Mouse (Mus musculus) heart, adult 2 months (tissue): ENCODE results near the gene Cct4.

Source experiments
- CTCF ChIP-seq: fragments of 200-600 bp; IDR thresholded peaks from 2 replicates; pipeline ENCODE4 v1.8.1; 2022; ENCODE audit warnings: antibody characterized with exemption, mild to moderate bottlenecking, moderate library complexity
- EP300 ChIP-seq: fragments of 200-500 bp; IDR thresholded peaks from 2 replicates; pipeline ENCODE4 v1.6.1; 2011; ENCODE audit warnings: low read depth, low read length, control low read depth; ENCODE audit not compliant: insufficient read depth
- POLR2A ChIP-seq: fragments of 200-500 bp; IDR thresholded peaks from 2 replicates; pipeline ENCODE4 v1.6.1; 2011; ENCODE audit warnings: mild to moderate bottlenecking, low read depth, low read length, control low read depth; ENCODE audit not compliant: insufficient read depth

DNA sequence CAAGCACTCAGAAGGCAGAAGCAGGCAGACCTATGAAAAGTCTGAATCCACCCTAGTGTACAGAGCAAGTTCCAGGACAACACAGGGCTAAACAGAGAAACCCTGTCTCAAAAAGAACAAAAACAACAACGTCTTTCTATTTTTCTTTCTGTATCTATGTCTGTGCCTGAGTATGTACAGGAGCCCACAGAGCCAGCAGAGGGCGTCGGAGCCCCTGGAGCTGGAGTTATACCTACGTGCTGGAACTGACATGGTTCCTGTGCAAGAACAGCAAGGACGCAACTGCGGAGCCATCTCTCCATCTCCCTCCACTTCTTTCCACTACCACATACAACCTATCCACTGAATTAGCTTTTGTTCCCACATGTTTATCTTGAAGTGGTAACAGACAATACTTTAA is 40.2 kb upstream of the Cct4 start:
- no peak for TF ChIP-seq CTCF
- TF ChIP-seq POLR2A: no peak
- no peak for TF ChIP-seq EP300
